Mouse (Mus musculus): ENCODE results near the gene Spop.

Spop gene

DNA sequence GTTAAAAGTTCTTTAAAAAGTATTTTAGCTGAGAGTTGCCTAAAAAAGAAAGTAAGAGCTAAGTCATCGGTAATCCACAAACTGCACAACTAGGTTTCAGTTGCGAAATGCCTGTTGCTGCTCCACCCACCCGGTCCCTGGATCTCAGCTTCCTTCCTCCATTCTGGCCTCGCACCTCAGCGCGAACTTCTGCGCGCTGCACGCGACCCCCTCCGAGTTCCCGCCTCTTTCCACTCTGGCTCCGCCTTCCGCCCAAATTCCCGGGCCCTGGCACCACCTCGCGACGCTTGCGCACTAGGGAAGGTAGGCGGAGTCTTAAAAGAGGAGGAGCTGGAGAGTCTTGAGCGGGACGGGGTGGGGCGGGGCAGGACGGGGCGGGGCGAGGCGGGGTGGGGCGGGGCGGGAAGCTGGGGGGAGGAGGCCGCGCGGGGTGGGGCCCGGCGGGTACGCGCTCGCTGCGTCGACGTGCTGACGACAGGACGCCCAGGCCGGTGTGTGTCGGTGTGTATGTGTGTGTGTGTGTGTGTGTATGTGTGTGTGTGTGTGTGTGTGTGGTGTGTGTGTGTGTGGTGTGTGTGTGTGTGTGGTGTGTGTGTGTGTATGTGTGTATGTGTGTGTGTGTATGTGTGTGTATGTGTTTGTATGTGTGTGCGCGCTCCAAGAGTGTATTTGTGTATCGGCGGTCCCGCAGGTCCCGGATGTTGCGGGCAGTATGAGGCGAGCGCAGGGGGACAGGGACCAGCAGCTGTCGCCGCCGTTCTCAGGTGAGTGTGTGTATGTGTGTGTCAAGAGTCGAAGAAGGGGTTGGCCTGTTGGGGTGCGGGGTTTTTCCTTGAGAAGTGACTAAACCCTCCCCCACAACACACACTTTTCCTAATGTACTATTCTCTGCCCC is at the start of gene Spop:
Gene Spop, plus strand, starts transcription at position 440 of the 895 bp plus-strand sequence.
- DNase-seq, result peak; percentile 94

DNA sequence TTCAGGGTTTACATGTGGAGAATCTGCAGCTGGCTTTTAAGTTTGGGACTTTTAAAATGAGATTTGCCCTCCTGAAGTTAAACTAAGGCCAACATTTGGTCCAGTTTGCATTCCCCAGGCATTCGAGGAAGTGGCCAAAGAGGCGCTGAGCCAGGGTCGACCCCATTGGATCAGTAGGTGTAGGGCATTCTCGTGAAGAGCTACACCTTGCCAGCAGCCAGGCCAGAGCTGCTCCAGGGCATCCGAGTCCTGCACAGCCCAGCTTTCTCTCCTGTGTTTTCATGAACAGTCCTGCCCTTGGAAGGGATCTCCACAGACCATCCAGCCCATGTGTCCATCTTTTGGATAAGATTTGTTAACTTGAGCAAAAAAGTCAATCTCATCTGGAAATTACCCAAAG is 49.5 kb upstream of the Spop start:
- no peak for DNase-seq

DNA sequence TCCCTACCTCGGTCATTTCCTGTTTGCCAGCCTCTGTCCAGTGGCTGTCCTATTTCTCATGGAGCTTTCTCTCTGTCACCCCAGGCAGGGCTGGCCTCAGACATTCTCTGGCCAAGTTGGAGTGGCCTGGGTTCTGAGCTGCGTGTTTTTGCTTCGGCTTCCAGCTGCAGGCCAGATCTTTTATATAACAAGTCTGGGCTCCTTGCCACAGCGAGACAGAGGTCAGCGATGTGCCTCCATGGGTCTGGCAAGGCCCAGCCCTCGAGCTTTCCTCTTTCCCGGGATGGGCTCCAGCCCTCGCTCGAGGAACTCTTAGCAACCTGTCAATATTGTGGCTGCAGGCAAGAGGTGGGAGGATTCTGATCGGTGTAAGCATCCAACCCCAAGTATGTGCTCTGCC is 48.3 kb upstream of the Spop start:
- DNase-seq, result no peak

DNA sequence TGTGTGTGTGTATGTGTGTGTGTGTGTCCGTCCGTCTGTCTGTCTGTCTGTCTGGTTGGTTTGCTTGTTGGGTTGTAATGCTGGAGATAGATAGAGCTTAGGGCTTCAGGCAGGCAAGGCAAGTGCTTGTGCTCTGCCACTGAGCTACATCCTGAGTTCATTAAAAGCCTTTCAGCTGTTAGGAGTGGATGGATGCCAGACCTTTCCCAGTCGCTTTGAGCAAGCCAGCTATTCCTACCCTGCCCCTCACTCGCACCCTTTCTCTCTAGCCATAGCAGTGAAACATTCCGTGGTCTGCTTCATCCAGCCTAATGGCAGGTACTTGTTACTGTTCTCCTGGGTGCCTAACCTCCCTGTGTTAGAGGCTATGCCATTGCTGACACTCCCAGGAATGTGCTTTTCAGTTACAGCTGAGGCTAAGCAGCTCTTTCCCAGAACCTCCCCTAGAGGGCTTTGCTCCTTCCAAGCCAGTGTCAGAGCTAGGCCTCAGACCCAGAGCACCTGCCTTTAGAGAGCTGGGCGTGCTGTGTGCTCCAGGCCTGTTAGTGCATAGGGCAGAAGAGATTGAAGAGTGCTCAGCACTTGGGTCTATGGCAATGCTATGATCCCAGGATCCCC is 47.5 kb upstream of the Spop start:
- DNase-seq, result peak; percentile 51

DNA sequence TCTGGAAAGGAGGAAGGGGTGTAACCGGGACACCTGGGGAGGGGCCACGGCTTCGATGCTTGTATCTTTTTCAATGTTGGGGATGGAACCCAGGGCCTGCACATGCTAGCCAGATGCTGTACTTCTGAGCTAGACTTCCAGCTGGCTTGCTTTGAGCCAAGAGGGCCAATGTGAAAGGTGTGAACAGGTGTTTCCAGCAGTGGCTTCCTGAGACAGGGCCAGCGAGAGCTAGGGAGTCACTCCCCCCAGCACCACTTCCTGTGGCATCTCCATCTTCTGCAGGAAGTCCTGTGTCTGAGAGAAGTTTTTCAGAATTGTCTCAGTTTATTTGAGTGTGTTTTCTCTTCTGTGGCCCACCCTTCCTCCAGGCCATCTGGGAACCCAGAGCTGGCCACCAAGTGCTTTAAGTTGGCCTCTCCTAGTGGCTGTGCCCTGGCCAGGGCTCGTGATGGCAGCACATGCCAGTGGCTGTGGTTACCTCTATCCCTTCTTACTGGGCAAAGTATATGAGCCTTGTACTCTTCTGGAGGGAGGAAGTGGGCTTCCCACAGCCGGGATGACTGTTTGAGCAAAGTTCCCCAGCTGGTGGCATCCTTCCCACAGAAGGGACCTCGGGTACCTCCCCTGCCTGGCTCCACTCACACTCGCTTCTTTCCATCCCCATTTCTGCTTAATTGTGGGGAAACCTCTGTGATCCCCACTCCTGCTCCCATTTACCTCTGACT is 46.7 kb upstream of the Spop start:
- DNase-seq, result peak; percentile 77

DNA sequence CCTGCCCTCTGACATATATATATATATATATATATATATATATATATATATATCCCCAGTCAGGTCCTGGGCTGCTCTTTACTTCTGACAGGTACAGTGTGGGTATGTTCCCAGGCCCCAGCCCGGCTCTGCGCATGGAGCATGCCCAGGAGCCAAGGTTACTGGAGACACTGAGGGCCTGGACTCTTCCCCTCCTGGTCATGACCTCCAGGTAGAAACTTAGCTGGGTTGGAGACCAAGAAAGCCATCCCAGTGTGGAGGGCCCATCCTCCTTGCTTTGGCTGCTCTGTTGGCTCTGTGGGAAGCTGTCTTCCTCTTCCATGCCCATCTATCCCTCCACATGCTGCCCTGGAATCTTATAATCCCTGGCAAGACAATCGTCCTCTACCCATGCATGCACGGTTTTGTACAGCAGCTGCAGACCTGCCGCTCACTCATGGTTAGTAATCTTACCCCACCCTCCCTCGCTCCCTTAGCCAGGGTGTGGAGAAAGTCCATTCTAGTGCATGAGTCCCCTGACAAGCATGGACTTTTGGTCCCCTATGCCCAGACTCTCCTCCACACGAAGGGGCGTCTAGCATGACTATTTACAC is 45.6 kb upstream of the Spop start:
- DNase-seq, result no peak

DNA sequence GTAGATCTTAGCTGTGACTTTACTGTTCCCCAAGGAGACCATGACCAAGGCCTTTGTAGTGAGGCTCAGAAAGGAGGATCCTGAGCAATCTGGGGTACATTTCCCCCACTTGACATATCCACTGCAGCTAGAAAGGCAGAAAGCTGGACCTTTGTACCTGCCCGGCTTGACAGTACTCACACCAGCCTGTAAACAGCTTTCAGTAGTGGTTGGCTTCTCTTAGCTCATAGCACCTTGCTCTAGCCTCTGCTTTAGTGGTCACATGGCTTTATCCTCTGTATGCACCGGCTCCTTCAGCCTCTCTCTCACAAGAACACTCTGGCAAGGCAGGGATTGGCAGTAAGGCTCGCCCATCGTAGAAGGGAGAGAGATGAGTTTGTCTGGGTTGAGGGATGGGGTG is 45.0 kb upstream of the Spop start:
- DNase-seq, result no peak

DNA sequence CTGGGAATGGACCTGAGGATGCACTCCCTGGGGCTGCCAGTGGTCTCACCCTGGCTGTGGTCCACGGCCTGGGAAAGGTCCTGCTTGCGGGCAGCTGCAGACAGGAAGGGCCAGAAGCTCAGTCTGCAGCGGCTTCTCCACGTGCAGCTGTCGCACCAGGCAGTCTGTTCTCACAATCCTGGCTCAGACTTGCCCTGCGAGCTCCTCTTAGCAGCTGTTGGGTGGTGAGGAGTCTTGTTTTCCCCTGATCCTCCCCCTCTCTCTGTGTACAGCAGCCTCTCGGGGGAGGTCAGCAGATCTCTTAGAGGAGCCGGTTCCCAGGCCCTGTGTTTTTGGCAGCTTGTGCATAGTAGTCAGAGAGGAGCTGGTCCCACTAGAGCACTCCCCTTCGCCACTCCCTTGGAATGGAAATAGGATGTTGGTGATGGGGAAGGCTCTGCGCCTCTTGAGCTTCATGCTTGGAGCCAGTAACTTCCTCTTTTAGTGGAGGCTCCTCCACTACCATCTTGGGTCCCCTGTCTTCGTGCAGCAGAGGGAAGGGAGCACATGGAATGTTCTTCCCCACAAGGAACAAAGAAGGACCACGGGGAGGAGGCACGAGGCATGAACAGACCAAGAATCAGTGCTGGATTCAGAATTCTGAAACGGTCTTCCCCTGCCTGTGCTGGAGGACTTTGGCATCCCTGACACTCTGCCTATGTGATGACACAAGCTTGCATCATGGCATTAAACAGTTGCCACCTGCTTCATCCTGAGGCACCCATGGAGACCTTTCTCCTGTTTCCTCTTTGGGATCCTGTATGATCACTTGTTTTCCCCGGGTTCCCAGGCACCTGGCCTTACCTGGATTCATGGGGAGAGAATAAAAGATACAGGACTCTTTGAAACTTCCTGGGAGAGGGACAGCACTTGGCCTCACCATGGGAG is 43.7 kb upstream of the Spop start:
- peak; percentile 54 for DNase-seq

DNA sequence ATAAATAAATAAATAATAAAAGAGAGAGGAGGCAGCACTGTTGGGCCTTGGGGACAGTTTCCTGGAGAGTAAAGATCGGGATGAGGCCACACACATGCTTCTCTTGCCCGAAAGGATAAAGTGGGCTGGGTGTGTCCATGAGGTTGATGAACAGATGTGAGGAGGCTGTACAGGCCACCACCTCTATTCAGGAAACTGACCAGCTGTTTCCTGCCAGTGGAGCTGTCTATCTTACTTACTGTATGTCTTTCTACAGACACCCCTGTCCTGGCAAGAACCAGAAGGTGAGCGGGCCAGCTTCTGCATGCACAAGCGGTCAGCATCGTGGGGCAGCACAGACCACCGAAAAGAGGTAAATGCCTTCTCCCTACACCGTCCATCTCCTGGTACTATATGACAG is 42.7 kb upstream of the Spop start:
- DNase-seq, result no peak

DNA sequence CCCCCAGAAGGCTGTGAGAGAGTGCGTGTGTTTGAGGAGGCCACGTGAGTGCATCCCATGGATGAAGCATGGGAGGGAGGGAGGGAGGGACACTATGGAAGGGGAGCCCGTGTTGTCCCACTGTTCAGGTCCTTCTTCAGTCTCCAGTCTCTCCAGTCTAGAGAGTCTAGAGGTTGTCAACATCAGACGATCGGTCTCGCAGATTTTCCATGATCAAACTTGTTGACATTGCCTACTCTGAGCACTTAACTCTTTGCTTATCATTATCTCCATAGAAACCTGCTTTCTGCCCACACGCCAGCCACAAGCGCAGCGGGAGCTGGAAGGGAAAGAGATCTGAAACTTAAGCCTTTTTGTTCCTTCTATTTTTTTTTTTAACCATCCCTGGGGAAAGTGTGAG is 35.0 kb upstream of the Spop start:
- no peak for DNase-seq

DNA sequence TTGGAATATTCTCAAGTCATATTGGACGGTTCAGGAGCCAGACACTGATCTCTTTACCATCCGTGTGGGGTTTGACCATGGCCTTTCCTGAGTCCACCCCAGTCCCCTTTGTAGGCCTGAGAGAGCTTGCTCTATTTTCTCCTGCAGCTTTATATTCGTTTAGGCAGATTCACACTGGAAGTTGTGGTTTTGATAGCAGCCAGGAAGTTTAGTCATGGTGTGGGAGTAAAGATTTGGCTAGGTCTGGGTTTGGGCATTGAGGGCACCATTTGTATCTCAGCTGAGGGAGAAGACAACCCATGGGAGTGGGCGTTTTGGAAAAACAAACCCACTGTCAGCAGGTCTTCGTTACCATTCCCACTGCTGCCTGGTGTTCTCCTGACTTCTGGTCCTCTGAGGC is 34.3 kb upstream of the Spop start:
- no peak for DNase-seq

DNA sequence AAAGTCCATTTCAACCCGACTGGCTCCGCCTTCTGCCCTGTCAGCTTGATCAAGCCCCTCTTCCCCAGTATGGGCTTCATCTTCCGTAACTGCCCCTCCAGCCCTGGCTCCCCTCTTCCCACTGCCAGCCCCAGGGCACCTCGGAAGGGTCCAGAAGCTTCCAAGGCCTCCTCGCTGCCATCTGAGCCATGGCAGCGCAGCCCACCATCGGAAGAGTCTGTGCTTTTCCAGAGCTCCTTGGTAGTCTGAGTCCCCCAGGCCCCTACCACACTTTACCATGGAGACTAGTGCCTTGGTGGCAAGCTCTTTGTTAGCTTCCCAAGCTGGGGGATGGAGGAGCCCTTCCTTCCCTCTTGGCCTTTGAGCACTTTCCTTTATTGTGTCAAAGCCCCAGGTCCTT is 33.2 kb upstream of the Spop start:
- no peak for DNase-seq

DNA sequence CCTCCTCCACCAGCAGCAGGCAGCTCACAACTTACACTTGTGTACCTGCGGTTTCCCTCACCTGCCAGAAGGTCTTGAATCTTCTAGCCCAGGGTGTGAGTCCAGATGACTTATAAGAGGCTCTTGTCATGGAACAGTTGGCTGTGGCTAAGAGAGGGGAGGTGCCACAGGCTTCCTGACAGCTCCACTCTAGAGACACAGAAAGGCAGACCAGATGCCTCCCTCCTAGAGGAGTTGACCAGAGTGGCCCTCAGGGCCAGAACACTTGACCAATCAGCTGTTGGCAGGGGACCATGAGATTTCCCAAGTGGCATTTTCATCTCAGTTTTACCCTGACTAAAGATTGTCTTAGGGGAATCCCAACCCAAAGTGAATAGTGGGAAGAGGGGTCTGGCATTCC is 32.7 kb upstream of the Spop start:
- DNase-seq, result no peak

DNA sequence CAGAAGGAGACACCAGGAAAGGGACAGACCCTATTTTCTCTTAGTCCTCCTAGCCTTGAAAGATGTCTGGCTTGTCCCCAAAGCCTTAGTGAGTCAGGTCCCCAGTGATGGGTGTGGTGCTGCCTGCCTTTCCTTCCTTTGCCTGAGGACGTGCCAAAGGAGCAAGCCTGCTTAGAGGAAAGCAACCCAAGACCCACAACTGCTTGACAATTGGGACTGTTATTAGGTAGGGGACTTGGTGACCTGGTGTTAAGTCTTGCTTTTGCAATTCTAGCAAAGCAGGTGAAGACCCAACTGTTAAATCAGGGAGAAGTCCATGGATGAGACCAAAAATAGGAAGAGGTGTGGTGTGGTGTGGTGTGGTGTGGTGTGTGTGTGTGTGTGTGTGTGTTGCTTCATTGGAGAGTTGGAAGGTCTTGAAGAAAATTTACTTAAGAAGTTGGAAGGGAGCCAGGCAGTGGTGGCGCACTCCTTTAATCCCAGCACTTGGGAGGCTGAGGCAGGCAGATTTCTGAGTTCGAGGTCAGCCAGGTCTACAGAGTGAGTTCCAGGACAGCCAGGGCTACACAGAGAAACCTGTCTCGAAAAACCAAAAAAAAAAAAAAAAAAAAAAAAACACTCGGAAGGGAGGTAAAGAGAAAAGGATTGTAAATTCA is 30.4 kb upstream of the Spop start:
- no peak for DNase-seq

DNA sequence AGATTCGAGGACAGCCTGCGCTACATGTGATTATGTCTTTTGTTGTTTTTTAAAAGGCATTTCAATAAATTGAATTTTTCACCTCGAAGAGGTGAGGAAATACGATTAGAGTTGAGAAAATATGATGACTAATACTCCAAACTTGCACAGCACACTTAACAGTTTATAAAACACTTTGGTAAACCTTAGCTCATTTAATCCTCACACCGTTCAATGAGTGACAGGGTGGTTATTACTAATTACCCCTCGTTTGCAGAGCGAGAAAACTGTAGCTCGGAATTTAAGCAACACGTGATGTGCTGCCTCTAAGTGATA is 29.9 kb upstream of the Spop start:
- no peak for DNase-seq

DNA sequence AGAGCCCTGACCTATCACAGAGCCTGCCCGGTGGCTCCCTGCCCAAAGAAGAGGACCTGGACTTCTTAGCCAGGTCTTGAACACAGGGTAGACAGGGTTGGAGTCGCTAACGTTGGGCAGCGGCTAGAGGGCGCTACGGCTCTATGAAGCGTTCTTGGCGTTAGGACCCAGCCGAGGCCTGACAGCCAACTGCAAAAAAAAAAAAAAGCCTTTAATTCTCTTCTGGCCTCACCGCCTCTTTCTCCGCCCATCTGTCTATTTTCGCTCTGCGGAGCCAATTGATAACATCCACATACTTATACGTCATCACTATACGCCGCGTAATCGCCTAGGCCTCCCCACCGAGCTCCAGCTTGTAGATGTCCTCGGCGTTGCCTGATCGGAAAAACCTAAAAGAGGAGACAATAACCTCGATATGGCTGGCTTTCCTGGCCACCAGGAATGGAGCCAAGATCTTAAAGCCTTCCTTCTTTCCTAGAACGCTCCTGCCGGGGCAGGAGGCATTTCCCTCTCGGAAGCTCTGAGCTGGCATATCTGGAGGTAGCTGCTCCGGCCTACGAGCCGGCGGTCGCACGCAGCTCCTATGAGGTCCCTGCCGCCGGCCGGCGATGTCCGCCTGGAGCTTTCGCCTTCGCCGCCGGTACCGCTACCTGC is 29.4 kb upstream of the Spop start, which contains the start of gene Slc35b1:
Gene Slc35b1, plus strand, starts transcription at position 374 of the 654 bp plus-strand sequence.
- DNase-seq, result peak; percentile 94

DNA sequence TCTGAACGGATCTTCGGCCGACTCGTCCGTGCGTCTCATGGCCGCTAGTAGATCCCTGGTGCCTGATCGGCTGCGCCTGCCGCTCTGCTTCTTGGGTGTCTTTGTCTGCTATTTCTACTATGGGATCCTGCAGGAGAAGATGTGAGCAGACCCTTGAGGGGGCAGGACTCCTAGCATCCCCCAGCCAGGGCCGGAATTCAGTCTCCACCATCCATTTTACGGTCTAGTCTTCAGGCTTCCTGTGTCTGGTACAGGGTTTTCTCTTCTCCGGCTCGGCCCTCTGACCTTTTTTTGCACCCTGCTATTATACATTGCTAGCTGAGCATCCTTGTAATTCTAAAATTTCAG is 28.9 kb upstream of the Spop start:
- DNase-seq, result no peak

DNA sequence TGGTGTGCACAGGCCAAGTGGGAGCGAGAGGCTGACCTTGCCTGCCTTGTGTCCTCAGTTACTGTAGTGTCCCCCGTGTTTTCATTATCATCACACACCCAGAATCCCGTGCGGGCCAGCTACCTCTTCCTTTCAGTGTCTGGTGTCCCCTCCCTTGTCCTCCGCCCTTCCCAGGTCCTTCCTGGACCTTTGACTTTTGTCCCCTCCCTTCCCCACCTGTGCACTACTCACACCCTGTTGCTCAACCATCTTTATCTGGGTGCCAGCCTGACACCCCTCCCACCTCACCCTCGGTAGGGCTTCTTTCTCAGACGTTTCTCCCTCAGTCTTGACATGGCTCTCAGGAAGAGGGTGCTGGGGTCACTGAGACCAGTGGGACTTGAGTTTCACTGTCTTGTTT is 26.5 kb upstream of the Spop start:
- no peak for DNase-seq

DNA sequence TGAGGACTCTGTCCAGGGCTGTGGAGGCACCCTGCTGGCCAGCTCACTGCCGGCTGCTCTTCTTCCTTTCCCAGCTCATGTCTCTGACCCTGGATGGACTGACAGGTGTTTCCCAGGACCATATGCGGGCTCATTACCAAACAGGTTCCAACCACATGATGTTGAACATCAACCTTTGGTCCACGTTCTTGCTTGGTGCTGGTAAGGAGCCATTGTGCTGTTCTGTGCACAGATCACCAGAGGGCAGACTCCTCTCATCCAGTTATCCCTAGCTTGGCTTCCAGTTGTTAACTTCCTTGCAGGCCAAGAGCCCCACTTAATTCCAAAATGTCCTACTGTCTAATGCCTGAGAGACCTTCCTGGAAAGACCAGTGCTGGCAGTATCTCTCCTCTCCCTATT is 24.9 kb upstream of the Spop start:
- no peak for DNase-seq

DNA sequence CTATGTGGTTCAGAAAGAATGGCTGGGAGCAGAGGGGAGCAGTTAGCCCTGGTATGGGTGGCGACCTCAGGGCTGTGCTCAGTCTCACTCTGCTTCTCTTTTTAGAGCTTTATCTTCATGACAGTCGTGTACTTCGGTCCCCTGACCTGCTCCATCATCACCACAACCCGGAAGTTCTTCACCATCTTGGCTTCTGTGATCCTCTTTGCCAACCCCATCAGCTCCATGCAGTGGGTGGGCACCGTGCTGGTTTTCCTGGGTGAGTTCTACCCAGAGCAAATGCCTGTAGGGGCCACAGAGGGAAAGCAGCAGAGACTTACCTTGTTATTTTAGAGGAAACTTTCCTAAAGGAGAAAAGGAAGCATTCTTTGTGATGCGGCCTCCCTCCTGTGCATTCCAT is 23.5 kb upstream of the Spop start:
- DNase-seq, result no peak

DNA sequence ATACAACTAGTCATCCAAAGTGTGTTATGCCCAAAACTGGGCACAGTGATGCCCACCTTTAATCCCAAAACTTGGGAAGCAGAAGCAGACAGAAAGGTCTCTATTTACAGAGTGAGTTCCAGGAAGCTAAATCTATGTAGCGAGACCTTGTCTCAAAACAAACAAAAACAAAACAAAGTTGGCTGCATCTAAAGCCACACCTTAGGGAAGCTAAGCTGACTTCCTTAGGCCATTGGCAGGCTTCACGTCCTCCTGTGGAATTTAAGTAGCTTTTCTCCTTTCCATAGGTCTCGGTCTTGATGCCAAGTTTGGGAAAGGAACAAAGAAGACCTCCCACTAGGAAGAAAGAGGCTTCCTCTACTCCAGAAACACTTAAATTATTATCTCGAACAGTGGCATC is 22.7 kb upstream of the Spop start:
- DNase-seq, result no peak

DNA sequence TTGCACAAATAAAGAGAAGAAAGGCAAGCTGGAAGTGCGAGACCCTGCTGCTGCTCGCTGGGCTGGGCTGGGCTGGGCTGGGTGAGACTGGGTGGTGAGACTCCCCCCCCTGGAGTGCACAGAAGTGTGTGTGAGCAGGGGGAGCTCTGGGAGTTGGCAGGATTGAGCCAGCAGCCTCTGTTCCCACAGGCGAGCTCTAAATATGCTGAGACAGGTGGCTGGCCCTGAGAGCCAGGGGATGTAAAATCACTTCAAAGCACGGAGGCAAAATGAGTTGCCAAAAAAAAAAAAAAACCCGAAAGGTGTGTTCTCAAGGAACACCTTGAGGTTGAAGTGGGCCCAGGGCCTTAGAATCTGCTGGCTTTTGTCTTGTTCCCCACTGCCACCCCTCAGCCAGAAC is 22.1 kb upstream of the Spop start:
- peak; percentile 45 for DNase-seq

All from thymus, postnatal 14 days (tissue).